Mouse (Mus musculus) ES-Bruce4 (cell line): Measurements from ENCODE around the gene Abhd16b.

Experiments used
- CTCF ChIP-seq: IDR thresholded peaks from one replicate; pipeline ENCODE4 v1.8.1; 2011; ENCODE audit warnings: low read depth, low read length
- EP300 ChIP-seq: IDR thresholded peaks from 2 replicates; pipeline ENCODE4 v1.6.1; 2011; ENCODE audit warnings: low read depth, low read length; ENCODE audit not compliant: insufficient read depth
- POLR2A ChIP-seq: IDR thresholded peaks from one replicate; pipeline ENCODE4 v1.8.1; 2011; ENCODE audit warnings: low read length; ENCODE audit not compliant: insufficient read depth

DNA sequence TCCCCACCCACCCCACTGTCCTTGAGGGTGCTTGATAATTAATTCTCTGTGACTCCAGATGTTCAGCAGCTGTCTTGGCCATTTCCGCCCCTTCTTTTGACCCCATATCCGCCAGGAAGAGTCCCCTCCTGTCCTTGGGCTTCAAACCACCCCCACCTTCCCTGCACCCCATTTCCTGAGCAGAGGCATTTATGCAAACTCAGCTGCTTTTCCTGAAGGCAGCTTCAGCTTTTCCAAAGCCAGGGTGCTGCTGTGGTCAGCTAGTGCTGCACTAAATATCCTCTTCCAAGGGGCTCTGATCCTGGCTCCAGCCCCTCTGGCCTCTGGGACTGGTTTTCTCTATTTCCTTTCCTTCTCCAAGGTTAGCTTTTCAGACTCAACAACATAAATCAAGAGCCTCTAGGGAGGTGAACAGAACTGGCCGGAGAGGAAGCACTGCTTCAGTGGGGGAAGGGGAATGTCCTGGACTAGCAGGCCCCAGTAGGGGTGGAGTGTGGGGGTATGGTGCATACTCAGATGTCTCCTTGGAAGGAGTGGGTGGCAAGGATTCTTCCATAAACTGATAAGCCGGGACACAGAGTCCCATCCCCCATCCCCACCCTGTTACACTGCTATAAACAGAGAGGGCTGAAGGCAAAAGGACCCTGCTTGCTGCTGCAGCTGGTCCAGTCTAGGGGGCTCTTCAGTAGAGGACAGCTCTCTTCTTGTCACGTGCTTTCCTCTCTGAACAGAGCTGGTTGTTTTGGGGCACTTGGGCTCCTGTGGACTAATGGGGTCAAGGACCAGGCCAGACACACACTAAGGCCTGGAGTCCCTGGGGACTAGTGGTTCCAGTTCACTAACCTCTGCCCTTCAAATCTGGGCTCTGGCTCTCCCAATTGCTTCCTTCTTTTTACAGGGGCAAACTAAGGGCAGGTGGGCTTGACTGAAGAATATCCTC is 5.4 kb upstream of the Abhd16b start:
- TF ChIP-seq CTCF (no peak), POLR2A (no peak), EP300 (no peak)
